Mouse (Mus musculus) limb, embryonic 10.5 days (tissue): Measurements from ENCODE around the gene Csrnp2. TPM values are rescaled to one million over a fixed set of nuclear protein-coding genes. Genes with fewer than 3 reads are reported as not detected.
"Not testable (repeated sequence)": the region's sequence is repeated elsewhere in the genome, so short reads cannot be mapped to it uniquely, and the experiment has no call there.

ENCODE experiments used
- DNase-seq: peaks from one replicate; pipeline ENCODE4 v3.0.0-alpha.2; 2017; ENCODE audit warnings: low spot score
- H3K27ac ChIP-seq: fragments of 300-500 bp; sonication (generic); 2 replicates; pipeline ENCODE4 v1.5.1; 2016; ENCODE audit warnings: mild to moderate bottlenecking
- H3K27me3 ChIP-seq: fragments of 300-500 bp; sonication (generic); 2 replicates; pipeline ENCODE4 v1.6.1; 2016; ENCODE audit warnings: low read depth, mild to moderate bottlenecking; ENCODE audit not compliant: poor library complexity, severe bottlenecking
- H3K36me3 ChIP-seq: fragments of 300-500 bp; sonication (generic); 2 replicates; pipeline ENCODE4 v1.6.1; 2016; ENCODE audit warnings: mild to moderate bottlenecking, moderate library complexity
- H3K4me1 ChIP-seq: fragments of 300-500 bp; sonication (generic); 2 replicates; pipeline ENCODE4 v1.6.1; 2016
- H3K4me3 ChIP-seq: fragments of 300-500 bp; sonication (generic); 2 replicates; pipeline ENCODE4 v1.5.1; 2016; ENCODE audit warnings: mild to moderate bottlenecking, moderate library complexity
- H3K9me3 ChIP-seq: fragments of 300-500 bp; sonication (generic); replicated peaks from 2 replicates; pipeline ENCODE4 v1.6.1; 2016; ENCODE audit warnings: mild to moderate bottlenecking
- WGBS: fragments of 180-500 bp; shearing (Covaris S2); methylation state at CpG from one replicate; pipeline ENCODE4 v1.1.7; 2016; 5-methylcytosine and 5-hydroxymethylcytosine counted together
- polyA plus RNA-seq: library from polyadenylated mRNA; unstranded; fragments of >200 nt; fragmentation: Nextera tagmentation; extraction: Ambion mirVana; gene quantifications from 2 replicates; pipeline ENCODE4 v1.2.1, GENCODE M21; 2016

Csrnp2 gene
- polyA plus RNA-seq, 1 experiment from 2014 or later: 28.2 TPM

GRCm38 (mm10) chr15:100508454-100509167, 13.3 kb upstream of the Csrnp2 start:
- Histone ChIP-seq H3K27me3 (no peaks in the 10 kb centered on the region), H3K36me3 (peaks cover 95% of the 10 kb centered on the region), H3K9me3 (no peaks in the 10 kb centered on the region), H3K27ac (no peak overlapping the region), H3K4me1 (no peaks in the 10 kb centered on the region), H3K4me3 (no peak overlapping the region)
- DNase-seq: no peak
- 92% methylated on average over 13 of the region's 13 CpGs for WGBS

GRCm38 (mm10) chr15:100499506-100499905, 4.2 kb upstream of the Csrnp2 start:
- peaks cover 19% of the 10 kb centered on the region for H3K36me3 ChIP-seq
- H3K4me3 ChIP-seq, H3K4me1 ChIP-seq, H3K27ac ChIP-seq, DNase-seq, H3K27me3 ChIP-seq, H3K9me3 ChIP-seq: not testable (repeated sequence)
- 87% methylated on average over 8 of the region's 8 CpGs for WGBS

GRCm38 (mm10) chr15:100494647-100495046, 641 bp downstream of the Csrnp2 start:
- under 1% methylated on average over 29 of the region's 29 CpGs for WGBS

GRCm38 (mm10) chr15:100491966-100492365, 3.3 kb downstream of the Csrnp2 start:
- Histone ChIP-seq H3K4me3 (no peak overlapping the region), H3K9me3 (no peaks in the 10 kb centered on the region), H3K4me1 (peaks cover 36% of the 10 kb centered on the region), H3K36me3 (peaks cover 28% of the 10 kb centered on the region), H3K27me3 (no peaks in the 10 kb centered on the region), H3K27ac (no peak overlapping the region)
- no peak for DNase-seq
- 94% methylated on average over 9 of the region's 9 CpGs for WGBS

More at GRCm38 (mm10) chr15:100494647-100495046, 641 bp downstream of the Csrnp2 start:
- H3K9me3 ChIP-seq: no peaks in the 10 kb centered on the region
- peaks cover 32% of the 10 kb centered on the region for H3K4me1 ChIP-seq
- H3K27ac ChIP-seq: peak overlapping the region; percentile 98
- DNase-seq: no peak
- peaks cover 2% of the 10 kb centered on the region for H3K36me3 ChIP-seq
- H3K27me3 ChIP-seq: no peaks in the 10 kb centered on the region
- peak overlapping the region; percentile 95 for H3K4me3 ChIP-seq

- no peaks in the 10 kb centered on the region for H3K9me3 ChIP-seq
- peaks cover 30% of the 10 kb centered on the region for H3K4me1 ChIP-seq
- no peak for DNase-seq
- no peak overlapping the region for H3K4me3 ChIP-seq
- no peaks in the 10 kb centered on the region for H3K27me3 ChIP-seq
- peaks cover 55% of the 10 kb centered on the region for H3K36me3 ChIP-seq
- no peak overlapping the region for H3K27ac ChIP-seq
- whole genome bisulfite sequencing: 92% methylated on average over 15 of the region's 15 CpGs
Measured at GRCm38 (mm10) chr15:100489263-100489662, 6.0 kb downstream of the Csrnp2 start.

- not testable (repeated sequence) for H3K27ac ChIP-seq, H3K9me3 ChIP-seq, H3K4me3 ChIP-seq, DNase-seq, H3K27me3 ChIP-seq
- Histone ChIP-seq H3K36me3 (peaks cover 65% of the 10 kb centered on the region), H3K4me1 (peaks cover 20% of the 10 kb centered on the region)
- WGBS: 96% methylated on average over 1 of the region's 1 CpGs
Measured at GRCm38 (mm10) chr15:100488297-100488696, 7.0 kb downstream of the Csrnp2 start.

- 90% methylated on average over 2 of the region's 2 CpGs for WGBS
- peaks cover 77% of the 10 kb centered on the region for H3K36me3 ChIP-seq
Measured at GRCm38 (mm10) chr15:100487050-100487449, 8.2 kb downstream of the Csrnp2 start.

GRCm38 (mm10) chr15:100486450-100486849, 8.8 kb downstream of the Csrnp2 start:
- DNase-seq: no peak
- Histone ChIP-seq H3K4me1 (peaks cover 5% of the 10 kb centered on the region), H3K27ac (no peak overlapping the region), H3K4me3 (no peak overlapping the region), H3K36me3 (peaks cover 83% of the 10 kb centered on the region), H3K27me3 (no peaks in the 10 kb centered on the region), H3K9me3 (no peaks in the 10 kb centered on the region)
- 66% methylated on average over 7 of the region's 7 CpGs for WGBS

More at GRCm38 (mm10) chr15:100487050-100487449, 8.2 kb downstream of the Csrnp2 start:
- no peaks in the 10 kb centered on the region for H3K9me3 ChIP-seq
- no peaks in the 10 kb centered on the region for H3K27me3 ChIP-seq
- no peak for DNase-seq
- no peak overlapping the region for H3K4me3 ChIP-seq
- peaks cover 8% of the 10 kb centered on the region for H3K4me1 ChIP-seq
- no peak overlapping the region for H3K27ac ChIP-seq

GRCm38 (mm10) chr15:100485576-100485975, 9.7 kb downstream of the Csrnp2 start:
- no peaks in the 10 kb centered on the region for H3K27me3 ChIP-seq
- H3K36me3 ChIP-seq: peaks cover 92% of the 10 kb centered on the region
- 87% methylated on average over 3 of the region's 3 CpGs for WGBS
- peaks cover 5% of the 10 kb centered on the region for H3K4me1 ChIP-seq
- DNase-seq: no peak
- H3K9me3 ChIP-seq: no peaks in the 10 kb centered on the region
- H3K27ac ChIP-seq: no peak overlapping the region
- no peak overlapping the region for H3K4me3 ChIP-seq

GRCm38 (mm10) chr15:100478925-100479324, 16.4 kb downstream of the Csrnp2 start:
- Histone ChIP-seq H3K4me3 (no peak overlapping the region), H3K27ac (no peak overlapping the region), H3K4me1 (no peaks in the 10 kb centered on the region), H3K27me3 (no peaks in the 10 kb centered on the region), H3K9me3 (no peaks in the 10 kb centered on the region), H3K36me3 (peaks cover 95% of the 10 kb centered on the region)
- WGBS: 79% methylated on average over 4 of the region's 4 CpGs
- DNase-seq: no peak

- DNase-seq: no peak
- 85% methylated on average over 10 of the region's 10 CpGs for WGBS
- H3K27me3 ChIP-seq: no peaks in the 10 kb centered on the region
Measured at GRCm38 (mm10) chr15:100478351-100478750, 16.9 kb downstream of the Csrnp2 start.

GRCm38 (mm10) chr15:100473926-100474503, 21.3 kb downstream of the Csrnp2 start:
- no peak for DNase-seq
- Histone ChIP-seq H3K9me3 (no peaks in the 10 kb centered on the region), H3K27me3 (no peaks in the 10 kb centered on the region), H3K36me3 (peaks cover 74% of the 10 kb centered on the region), H3K4me1 (peaks cover 13% of the 10 kb centered on the region), H3K4me3 (no peak overlapping the region), H3K27ac (no peak overlapping the region)
- 86% methylated on average over 7 of the region's 7 CpGs for WGBS

More at GRCm38 (mm10) chr15:100478351-100478750, 16.9 kb downstream of the Csrnp2 start:
- Histone ChIP-seq H3K4me1 (no peaks in the 10 kb centered on the region), H3K4me3 (no peak overlapping the region), H3K9me3 (no peaks in the 10 kb centered on the region), H3K27ac (no peak overlapping the region), H3K36me3 (peaks cover 94% of the 10 kb centered on the region)

- Histone ChIP-seq H3K4me3 (peak overlapping the region; percentile 87), H3K9me3 (no peaks in the 10 kb centered on the region), H3K27ac (no peak overlapping the region), H3K4me1 (peaks cover 22% of the 10 kb centered on the region), H3K27me3 (no peaks in the 10 kb centered on the region), H3K36me3 (peaks cover 36% of the 10 kb centered on the region)
- WGBS: 77% methylated on average over 10 of the region's 10 CpGs
- no peak for DNase-seq
Measured at GRCm38 (mm10) chr15:100470037-100470436, 25.3 kb downstream of the Csrnp2 start.
